Mouse (Mus musculus) G1E-ER4 (cell line): ENCODE results near the gene Inpp5b. TPM values are rescaled to one million over a fixed set of nuclear protein-coding genes. Genes with fewer than 3 reads are reported as not detected.

Experiments used
- GATA1 ChIP-seq: IDR thresholded peaks from one replicate; pipeline ENCODE4 v1.8.0; 2012; ENCODE audit warnings: low read length, inconsistent platforms
- polyA plus RNA-seq: library from polyadenylated mRNA; stranded (reverse); fragments of >175 nt; gene quantifications from 2 replicates; pipeline ENCODE4 v1.2.3, GENCODE M21; 2012

Gene Inpp5b
- 40.9 and 45.9 TPM in 2 replicates for polyA plus RNA-seq

DNA sequence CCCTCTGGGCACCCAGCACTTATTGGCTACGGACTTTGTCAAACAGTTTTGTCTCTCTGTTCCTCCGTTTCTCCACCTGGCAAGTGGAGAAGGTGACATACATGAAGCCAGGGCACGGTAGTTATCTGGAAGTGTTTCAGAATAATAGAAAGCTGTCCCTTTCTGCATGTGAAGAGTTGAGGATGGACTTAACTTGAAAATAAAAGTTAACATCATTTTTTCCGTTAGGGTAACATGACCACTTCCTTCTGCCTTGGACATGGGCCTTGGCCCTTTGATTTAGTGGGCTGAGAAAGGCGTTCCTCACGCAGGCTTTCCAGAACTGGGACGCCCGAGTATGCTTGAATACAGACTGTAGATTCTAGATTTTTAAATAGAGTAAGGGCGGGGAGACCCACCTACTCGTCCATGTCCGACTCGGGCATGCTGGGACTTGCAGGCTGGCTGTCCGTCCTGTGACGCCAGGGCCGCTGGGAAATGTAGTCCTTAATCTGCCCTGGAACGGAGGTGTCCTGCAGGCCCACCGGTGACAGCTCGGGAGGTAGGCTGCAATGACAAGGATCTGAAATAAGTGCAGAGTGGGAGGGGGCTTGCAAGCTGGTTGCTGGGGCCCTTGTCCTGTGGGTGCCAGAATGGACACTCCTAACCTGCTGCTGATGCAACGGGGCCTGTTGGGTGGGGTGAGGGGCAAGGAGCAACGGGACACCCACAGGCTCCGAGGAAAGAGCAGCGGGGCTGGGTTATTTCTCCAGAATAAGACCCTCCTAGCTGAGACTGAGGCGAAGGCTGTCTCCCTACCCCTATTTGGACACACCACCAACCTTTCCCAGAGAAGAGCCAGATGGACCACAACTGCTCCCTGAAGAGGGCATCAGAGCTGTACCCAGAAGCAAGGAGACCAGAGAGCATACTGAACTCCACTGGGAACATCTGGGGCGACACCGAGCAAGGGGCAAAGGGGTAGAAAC, at the start of gene Inpp5b:
Gene Inpp5b, plus strand, starts transcription at position 475 of the 968 bp plus-strand sequence.
- TF ChIP-seq GATA1, result no peak

GRCm38 (mm10) chr4:124692416-124692861, 49.2 kb upstream of the Inpp5b start:
- no peak for TF ChIP-seq GATA1

DNA sequence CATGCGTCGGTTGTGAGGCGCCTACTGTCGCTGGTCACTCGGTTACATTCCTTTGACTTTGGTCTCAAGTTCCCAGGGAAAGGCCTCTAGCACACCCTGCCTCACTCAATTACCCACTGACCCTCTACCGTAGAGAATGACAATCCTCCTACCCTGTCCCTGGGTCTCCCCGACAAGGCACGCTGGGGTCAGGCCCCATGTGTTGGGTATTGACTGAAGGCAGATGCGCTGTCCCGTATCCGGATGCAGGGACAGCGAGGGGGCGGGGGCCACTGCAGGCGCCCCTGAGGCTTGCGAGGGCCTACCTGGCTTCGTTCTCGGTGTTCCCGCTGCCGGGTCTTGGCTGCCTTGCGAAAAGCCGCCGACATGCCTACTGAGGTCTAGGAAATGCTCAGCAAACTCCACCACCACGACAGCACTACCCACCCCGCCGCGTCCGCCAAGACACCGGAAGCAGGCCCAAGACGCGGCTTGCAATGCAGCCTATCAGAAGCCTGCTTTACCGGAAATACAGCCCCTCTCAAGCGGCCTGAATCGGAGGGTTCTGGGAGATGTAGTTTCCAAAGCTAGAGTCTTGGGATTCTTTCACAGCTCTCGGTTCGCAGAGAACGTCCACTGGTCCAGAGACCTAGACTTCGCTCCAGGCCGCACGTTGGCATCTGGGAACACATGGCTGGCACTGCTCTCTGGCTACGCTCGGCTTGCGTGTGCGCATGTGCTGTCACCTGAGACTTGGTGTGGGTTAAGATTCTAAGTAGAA, 48.3 kb upstream of the Inpp5b start, which contains the start of gene Utp11:
Gene Utp11, minus strand, starts transcription at position 466 of the 760 bp plus-strand sequence.
- TF ChIP-seq GATA1, result no peak

- no peak for TF ChIP-seq GATA1
These were observed 47.1 kb upstream of the Inpp5b start for GRCm38 (mm10) chr4:124694572-124694971.

DNA sequence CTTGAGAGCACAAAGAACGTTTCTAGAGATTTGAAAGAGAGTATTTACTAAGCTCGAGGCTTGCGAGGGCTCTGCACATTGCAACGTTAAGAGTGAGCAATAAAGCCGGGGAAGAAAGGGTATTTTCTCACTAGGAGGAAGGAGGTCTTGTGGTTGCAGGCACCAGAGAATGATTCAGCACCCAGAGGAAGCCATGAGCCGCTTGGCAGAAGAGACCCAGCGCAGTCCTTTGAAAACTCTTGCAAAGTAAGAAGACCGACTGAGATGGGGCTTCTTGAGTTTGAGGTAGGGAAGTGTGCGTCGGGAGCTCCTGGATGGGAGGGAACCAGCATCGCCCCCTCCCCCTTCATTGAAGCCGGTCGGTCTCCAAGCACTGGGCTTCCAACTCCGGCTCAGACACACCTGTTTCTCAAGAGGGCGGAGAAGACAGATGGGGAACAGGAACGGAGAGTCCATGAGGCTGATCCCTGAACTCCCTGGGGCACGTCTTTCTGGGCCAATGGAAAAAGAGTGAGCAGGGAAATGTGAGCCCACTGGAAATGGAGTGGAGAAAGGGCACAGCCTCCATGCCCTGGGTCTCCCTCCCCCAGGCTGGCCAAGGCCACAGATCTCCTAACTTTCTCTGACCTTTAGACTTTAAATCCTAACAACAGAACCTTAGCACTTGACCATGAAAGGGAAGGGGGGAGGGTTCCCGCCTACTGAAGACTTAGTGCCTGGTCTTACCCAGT, 45.7 kb upstream of the Inpp5b start:
- TF ChIP-seq GATA1, result no peak

- TF ChIP-seq GATA1, result no peak
These were observed 41.9 kb upstream of the Inpp5b start for GRCm38 (mm10) chr4:124699791-124700190.

- no peak for TF ChIP-seq GATA1
These were observed 41.2 kb upstream of the Inpp5b start, which contains the start of gene Fhl3 for GRCm38 (mm10) chr4:124700248-124700971. TSS of gene Fhl3 (plus strand) at chr4:124700701.

GRCm38 (mm10) chr4:124701052-124701845, 40.4 kb upstream of the Inpp5b start:
- no peak for TF ChIP-seq GATA1

- no peak for TF ChIP-seq GATA1
These were observed 39.7 kb upstream of the Inpp5b start for GRCm38 (mm10) chr4:124701916-124702315.

GRCm38 (mm10) chr4:124703406-124703805, 38.2 kb upstream of the Inpp5b start:
- TF ChIP-seq GATA1, result no peak

- no peak for TF ChIP-seq GATA1
These were observed 37.5 kb upstream of the Inpp5b start for GRCm38 (mm10) chr4:124703881-124704796.

DNA sequence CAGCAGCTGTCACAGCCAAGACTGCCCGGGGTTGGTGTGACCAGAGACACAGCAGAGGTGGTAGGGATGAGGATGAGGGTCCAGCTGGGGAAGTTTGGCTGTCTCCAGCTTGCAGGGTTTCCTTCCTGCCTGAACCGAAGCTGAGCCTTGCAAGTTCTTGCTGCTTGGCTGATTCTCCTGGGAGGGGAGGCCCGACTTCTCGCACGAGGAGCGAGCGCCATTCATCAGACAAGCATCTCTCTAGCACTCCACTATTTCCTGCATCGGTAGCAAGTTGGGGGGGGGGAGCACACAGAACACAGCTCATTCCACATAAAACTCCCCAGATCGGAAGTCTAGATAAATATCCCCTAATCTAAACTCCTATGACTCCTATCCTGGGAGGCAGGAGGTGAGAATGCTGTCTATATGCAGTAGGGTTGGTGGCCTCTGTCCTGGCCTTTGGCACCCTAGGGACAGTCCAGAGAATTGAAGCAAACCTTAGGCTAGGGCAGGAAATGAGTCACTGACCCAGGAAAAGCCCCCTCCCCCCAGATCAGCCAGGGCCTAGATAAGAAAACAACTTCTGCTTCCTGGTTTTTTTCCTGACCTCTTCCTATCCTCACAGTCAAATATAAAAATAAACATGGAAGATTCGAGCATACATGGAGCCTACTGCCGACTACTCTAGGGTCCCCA, 36.7 kb upstream of the Inpp5b start:
- no peak for TF ChIP-seq GATA1
